Mouse (Mus musculus) forelimb bud, embryonic 11.5 days (tissue): ENCODE data around the gene Golph3.
A peak's percentile ranks its signal among the peaks of the same experiment; 100 is the strongest.

Source experiments
- DNase-seq: peaks from one replicate; pipeline ENCODE4 v3.0.0-alpha.2; 2012; ENCODE audit warnings: low read depth, low spot score

Golph3 gene

GRCm38 (mm10) chr15:12318451-12318850 lies 2.8 kb upstream of the Golph3 start:
- no peak for DNase-seq

DNA sequence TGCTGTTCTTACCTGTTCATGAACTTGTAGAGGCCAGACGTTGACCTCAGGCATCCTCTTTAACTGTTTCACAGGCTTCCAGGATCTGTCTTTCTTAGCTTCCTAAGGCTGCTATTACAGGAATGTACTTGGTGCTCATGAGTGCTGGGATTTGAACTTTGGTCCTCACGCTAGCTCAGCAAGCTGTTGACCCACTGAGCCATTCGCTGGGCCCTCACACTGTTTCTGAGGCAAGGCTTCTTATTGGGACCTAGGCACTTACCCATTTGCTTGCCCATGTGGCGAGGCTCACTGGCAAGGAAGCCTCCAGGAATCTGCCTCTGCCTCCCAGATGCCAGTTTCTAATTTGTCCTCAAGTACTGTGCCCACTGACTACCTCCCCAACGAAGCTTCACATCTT lies 1.4 kb upstream of the Golph3 start:
- DNase-seq: no peak

DNA sequence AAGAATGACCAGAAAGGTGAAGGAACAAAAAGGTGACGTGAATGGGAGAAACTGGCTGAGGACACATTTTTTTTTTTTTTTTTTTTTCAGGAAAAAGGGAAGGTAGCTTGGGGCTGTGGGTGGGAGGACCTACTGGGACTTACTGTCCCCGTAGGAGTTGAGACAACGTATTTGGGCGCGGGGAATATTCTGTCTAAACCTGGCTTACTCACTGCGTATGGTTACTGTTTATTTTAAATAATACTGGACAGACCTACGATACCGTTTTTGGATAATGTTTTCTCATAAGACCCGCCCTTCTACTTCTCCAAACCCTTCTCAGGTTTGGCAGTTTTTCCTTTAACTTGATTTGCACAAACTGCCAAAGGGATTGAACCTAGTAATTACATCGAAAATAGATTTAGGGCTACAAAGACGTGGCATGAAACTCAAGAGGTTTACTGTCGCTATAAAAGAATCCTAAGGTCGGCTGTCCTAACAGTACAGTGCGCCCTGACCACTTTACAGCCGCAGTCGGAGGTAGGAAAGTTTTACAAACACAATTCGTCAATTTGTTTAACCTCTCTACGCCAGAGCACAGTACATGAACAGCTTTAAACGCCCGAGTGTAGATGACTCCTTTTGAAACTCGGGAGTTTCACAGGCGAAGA lies 684 bp upstream of the Golph3 start:
- DNase-seq: no peak

DNA sequence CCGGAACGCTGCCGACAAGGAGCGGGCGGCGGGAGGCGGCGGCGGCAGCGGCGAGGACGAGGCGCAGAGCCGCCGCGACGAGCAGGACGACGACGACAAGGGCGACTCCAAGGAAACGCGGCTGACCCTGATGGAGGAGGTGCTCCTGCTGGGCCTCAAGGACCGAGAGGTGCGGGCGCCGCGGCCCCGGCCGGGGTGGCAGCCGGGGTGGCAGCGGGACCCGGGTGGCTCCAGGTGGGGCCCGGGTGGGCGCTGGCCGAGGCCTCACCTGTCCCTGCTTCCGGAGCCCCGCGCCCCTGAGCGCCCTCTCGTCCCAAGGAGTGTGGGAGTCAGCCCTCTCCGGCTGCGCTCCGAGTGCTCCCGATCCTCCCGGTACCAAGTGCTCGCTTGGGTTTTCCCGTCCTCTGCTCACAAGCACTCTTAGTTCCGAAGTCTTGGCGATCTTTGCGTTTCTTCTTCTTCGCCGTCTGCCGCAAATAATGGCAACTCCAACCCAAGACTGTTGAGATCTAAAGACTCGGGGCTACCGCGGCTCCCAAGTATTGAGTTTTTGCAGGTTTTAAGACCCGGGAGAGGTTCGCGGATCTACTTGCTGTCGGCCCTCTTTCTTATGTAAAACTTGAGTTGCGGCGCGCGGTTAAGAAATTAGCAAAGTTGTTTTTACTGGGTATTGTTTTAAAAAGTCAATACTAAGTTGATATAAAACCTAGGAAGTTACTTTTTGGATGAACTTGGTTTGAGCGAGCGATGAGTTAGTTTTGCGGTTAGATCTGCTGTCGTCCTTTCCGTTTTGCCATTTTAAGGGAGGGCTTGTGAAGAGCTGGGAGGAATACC lies 755 bp downstream of the Golph3 start, which contains the start of gene 1810049J17Rik:
Gene 1810049J17Rik (minus strand): TSS at position 112 of the 834 bp plus-strand sequence.
- peak; percentile 11 for DNase-seq

GRCm38 (mm10) chr15:12322676-12323402 lies 1.6 kb downstream of the Golph3 start:
- DNase-seq: peak; percentile 13

DNA sequence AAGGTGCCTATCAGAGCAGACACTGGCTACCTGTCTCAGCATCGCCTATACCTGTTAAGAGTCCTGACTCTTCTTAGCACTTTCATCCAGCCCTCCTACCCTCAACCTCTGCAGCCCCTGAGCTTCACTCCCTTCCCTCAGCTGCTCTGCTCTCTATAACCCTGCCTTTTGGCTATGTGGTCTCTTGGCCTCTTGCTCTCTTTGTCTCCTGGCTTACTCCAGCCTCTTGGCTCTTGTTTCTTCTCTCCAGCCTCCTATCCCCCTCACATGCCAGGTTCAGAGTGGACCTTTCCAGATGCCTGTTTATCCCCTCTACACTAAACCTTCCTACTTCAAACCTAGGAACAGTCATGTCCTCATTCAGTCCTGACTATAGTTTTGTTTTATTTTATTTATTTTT lies 3.1 kb downstream of the Golph3 start:
- DNase-seq: no peak

DNA sequence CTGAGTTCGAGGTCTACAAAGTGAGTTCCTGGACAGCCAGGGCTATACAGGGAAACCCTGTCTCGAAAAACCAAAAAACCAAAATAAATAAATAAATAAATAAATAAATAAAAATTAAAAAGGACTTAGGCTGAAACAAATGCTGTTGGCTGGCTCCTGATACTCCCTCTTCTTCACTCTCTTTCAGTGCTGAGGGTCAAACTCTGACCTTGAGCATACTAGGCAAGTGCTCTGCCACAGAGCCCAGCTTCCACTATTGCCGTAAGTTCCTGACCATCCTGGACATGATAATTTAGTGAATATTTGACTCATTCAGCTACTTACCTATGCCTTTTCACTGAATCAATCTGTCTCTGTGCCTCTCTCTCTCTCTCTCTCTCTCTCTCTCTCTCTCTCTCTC lies 9.1 kb downstream of the Golph3 start:
- no peak for DNase-seq

DNA sequence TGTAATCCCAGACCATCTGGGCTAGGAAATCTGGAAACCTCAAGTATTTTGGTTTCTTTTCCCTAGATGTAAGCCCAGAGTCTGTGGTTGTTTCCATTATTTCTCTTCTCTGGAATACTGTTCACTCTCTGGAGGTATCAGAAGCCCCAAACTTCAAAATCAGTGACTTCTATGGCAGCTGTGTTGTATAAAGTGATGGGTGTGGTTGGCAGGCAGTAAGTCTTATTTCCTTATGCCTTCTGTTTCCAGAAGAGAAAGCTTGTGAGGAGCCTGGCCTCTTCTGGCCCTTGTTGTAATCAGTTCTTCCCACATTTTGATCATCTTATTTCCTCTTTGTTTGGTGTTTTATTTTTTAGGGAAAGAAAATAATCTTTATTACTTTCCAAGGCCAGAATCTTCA lies 9.6 kb downstream of the Golph3 start:
- DNase-seq: no peak

GRCm38 (mm10) chr15:12331300-12331699 lies 10.1 kb downstream of the Golph3 start:
- DNase-seq: no peak

DNA sequence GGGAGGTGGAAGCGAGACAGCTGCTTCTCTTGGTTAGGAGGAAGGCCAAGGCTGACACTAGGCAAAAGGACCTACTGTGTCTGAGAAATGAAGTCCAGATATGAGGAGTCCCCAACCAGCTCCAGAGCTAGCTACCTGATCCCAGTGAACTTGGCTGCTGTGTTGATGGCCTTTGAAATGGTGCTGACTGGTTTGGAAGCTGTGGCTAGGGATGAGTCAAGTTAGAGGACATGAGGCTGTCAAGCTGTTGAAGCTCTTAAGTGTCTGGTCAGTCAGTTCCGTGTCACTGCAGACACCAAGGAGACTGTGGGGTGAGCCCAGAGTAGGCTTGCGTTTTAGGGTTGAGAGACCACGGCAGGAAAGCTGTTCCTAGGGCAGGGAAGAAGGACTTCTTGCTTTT lies 13.1 kb downstream of the Golph3 start:
- no peak for DNase-seq

- DNase-seq: no peak
Observed at GRCm38 (mm10) chr15:12337030-12337778, 16.0 kb downstream of the Golph3 start.

GRCm38 (mm10) chr15:12337779-12338137 lies 16.5 kb downstream of the Golph3 start:
- DNase-seq: no peak

- no peak for DNase-seq
Observed at GRCm38 (mm10) chr15:12340536-12341400, 19.5 kb downstream of the Golph3 start.

- DNase-seq: no peak
Observed at GRCm38 (mm10) chr15:12341401-12341758, 20.1 kb downstream of the Golph3 start.

DNA sequence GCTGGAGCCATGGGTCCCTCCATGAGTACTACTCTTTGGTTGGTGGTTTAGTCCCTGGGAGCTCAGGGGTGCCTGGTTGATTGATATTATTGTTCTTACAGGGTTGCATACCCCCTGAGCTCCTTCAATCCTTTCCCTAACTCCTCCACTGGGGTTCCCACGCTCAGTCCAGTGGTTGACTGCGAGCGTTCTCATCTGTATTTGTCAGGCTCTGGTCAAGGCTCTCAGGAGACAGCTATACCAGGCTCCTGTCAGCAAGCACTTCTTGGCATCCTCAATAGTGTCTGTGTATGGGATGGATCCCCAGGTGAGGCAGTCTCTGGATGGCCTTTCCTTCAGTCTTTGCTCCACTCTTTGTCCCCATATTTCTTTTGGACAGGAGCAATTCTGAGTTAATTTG lies 25.7 kb downstream of the Golph3 start:
- DNase-seq: no peak

- no peak for DNase-seq
Observed at GRCm38 (mm10) chr15:12348950-12349349, 27.7 kb downstream of the Golph3 start.

GRCm38 (mm10) chr15:12349840-12350239 lies 28.6 kb downstream of the Golph3 start:
- DNase-seq: no peak

- DNase-seq: no peak
Observed at GRCm38 (mm10) chr15:12351470-12351869, 30.2 kb downstream of the Golph3 start.

DNA sequence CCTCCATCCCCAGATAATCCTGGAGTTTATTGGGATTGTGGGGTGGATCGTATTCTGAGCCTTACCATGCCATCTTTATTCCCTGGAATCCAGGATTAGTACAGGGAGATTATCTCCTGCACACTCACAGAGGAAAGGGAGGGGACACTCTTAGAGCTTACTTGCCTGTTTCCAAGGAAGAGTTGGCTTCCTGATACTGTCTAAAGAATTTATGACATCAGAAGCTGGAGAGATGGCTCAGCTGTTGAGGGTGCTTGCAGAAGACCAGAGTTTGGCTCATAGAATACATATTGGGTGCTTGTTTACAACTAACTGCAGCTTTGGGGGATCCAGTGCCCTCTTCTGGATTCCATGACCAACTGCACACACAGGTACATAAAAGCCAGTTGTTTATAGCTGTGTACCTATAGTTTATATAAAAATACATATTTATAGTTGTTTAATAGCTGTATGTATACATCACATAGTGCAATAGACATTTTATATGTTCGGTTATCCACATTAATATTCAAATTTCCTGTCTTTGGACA lies 33.1 kb downstream of the Golph3 start:
- DNase-seq: no peak

- DNase-seq: no peak
Observed at GRCm38 (mm10) chr15:12355261-12355660, 34.0 kb downstream of the Golph3 start.

- DNase-seq: no peak
Observed at GRCm38 (mm10) chr15:12355907-12356306, 34.7 kb downstream of the Golph3 start.
